In genomic region chr2:122575470-122575869, GRCm38 (mm10) we compare ENCODE assay signal across 8 mouse cellular contexts. TPM values are rescaled to one million over a fixed set of nuclear protein-coding genes. Genes with fewer than 3 reads are reported as not detected.
DNase-seq lines count a peak whose midpoint lies in the region; ATAC-seq and TF ChIP-seq lines count a peak whose summit lies in the region.
"Had no signal": no experiment of that assay in that cellular context is flagged by ENCODE, and none has a peak within 500 bp of the region (broad histone marks: within the 10 kb centered on the region; RNA-seq: fewer than 3 reads in every experiment).

No protein-coding gene starts in this region.

- no peaks in the 10 kb centered on the region for H3K27me3 ChIP-seq in liver, embryonic 14.5 days (ENCODE audit: control insufficient read depth, insufficient read depth, low read length)
- no peaks in the 10 kb centered on the region for H3K27me3 ChIP-seq in liver, embryonic 12.5 days (replicated peaks)
- no peaks in the 10 kb centered on the region for H3K27me3 ChIP-seq in neural tube, embryonic 15.5 days (replicated peaks)
- H3K27me3 ChIP-seq: liver, embryonic 13.5 days had no signal

- no peak for DNase-seq in liver, embryonic 14.5 days (ENCODE audit: low read depth in 3 of 3, low spot score in 3 of 3)
- DNase-seq in cerebellum, postnatal 25 days = peak; percentile 54 to 60
- DNase-seq in heart, postnatal 14 days = peak; percentile 43 to 62
- DNase-seq in skeletal muscle tissue, adult 2 months (ENCODE audit: low read depth, low spot score) = peak; percentile 72
- DNase-seq in spleen, adult 18-20 months = no peak
- DNase-seq: liver, embryonic 13.5 days had no signal

- no peak overlapping the region for H3K27ac ChIP-seq in liver, embryonic 14.5 days
- no peak overlapping the region for H3K27ac ChIP-seq in liver, embryonic 12.5 days
- H3K27ac ChIP-seq in neural tube, embryonic 15.5 days (replicated peaks) = no peak overlapping the region
- H3K27ac ChIP-seq: liver, embryonic 13.5 days had no signal

- 61% methylated on average over 11 of the region's 11 CpGs for WGBS in liver, embryonic 14.5 days (ENCODE audit: insufficient replicate concordance)
- WGBS in liver, embryonic 12.5 days (ENCODE audit: insufficient replicate concordance) = 58% methylated on average over 11 of the region's 11 CpGs
- WGBS in neural tube, embryonic 15.5 days = 75% methylated on average over 11 of the region's 11 CpGs

- no peak for TF ChIP-seq CTCF in liver, embryonic 14.5 days (IDR thresholded peaks at IDR 0.05; ENCODE audit: low read depth)

- H3K4me2 ChIP-seq in liver, embryonic 14.5 days (ENCODE audit: low read depth) = no peak overlapping the region
- H3K4me2 ChIP-seq in liver, embryonic 12.5 days = no peak overlapping the region
- no peak overlapping the region for H3K4me2 ChIP-seq in neural tube, embryonic 15.5 days
- H3K4me2 ChIP-seq: liver, embryonic 13.5 days had no signal

- intact Hi-C loops in heart, postnatal 14 days (cut with DNase I) = loop anchor here (5.0 to 10.0 kb wide), 2 partner anchors 179 to 193 kb away; no protein-coding TSS in a partner anchor

- H3K9ac ChIP-seq in liver, embryonic 14.5 days (replicated peaks) = no peak overlapping the region
- H3K9ac ChIP-seq in liver, embryonic 12.5 days = no peak overlapping the region
- H3K9ac ChIP-seq in neural tube, embryonic 15.5 days (replicated peaks) = no peak overlapping the region
- H3K9ac ChIP-seq: liver, embryonic 13.5 days had no signal

- no peaks in the 10 kb centered on the region for H3K36me3 ChIP-seq in liver, embryonic 14.5 days (replicated peaks; ENCODE audit: control insufficient read depth, insufficient read depth, low read depth)
- H3K36me3 ChIP-seq in liver, embryonic 12.5 days = no peaks in the 10 kb centered on the region
- H3K36me3 ChIP-seq in neural tube, embryonic 15.5 days = no peaks in the 10 kb centered on the region
- H3K36me3 ChIP-seq: liver, embryonic 13.5 days had no signal

- TF ChIP-seq EP300 in liver, embryonic 14.5 days (IDR thresholded peaks at IDR 0.05; ENCODE audit: low read depth) = no peak

- no peak overlapping the region for H3K4me3 ChIP-seq in liver, embryonic 14.5 days (ENCODE audit: insufficient read depth in 1 of 2, low read depth in 2 of 2, low read length in 2 of 2)
- H3K4me3 ChIP-seq in liver, embryonic 12.5 days = no peak overlapping the region
- no peak overlapping the region for H3K4me3 ChIP-seq in neural tube, embryonic 15.5 days (replicated peaks)
- H3K4me3 ChIP-seq: liver, embryonic 13.5 days had no signal

- H3K4me1 ChIP-seq in liver, embryonic 14.5 days (replicated peaks; ENCODE audit: control insufficient read depth in 2 of 2, insufficient read depth in 2 of 2, low read length in 1 of 2) = no peaks in the 10 kb centered on the region
- H3K4me1 ChIP-seq in liver, embryonic 12.5 days = no peaks in the 10 kb centered on the region
- H3K4me1 ChIP-seq in neural tube, embryonic 15.5 days = no peaks in the 10 kb centered on the region
- H3K4me1 ChIP-seq: liver, embryonic 13.5 days had no signal

- 0 out of 2 replicates have a peak, but pooled peaks have one; percentile 15 for ATAC-seq in liver, embryonic 14.5 days (ENCODE audit: insufficient read depth)
- no peak for ATAC-seq in liver, embryonic 12.5 days
- ATAC-seq in neural tube, embryonic 15.5 days (ENCODE audit: low FRiP score) = no peak

- no peaks in the 10 kb centered on the region for H3K9me3 ChIP-seq in liver, embryonic 14.5 days (ENCODE audit: control insufficient read depth, low read length)
- H3K9me3 ChIP-seq in liver, embryonic 12.5 days (replicated peaks) = no peaks in the 10 kb centered on the region
- H3K9me3 ChIP-seq in neural tube, embryonic 15.5 days (replicated peaks) = no peaks in the 10 kb centered on the region
- H3K9me3 ChIP-seq: liver, embryonic 13.5 days had no signal

RNA-seq across cellular contexts. Expression of gene Gatm, which starts 35.6 kb away (rescaled TPM):
- polyA plus RNA-seq in liver, embryonic 14.5 days (2012; rRNA removed) = 8.6 and 14.1 TPM in 2 replicates
- 24.8 and 27.6 TPM in 2 replicates for polyA plus RNA-seq in liver, embryonic 14.5 days (2014; fragmentation: Nextera tagmentation; extraction: Ambion mirVana)
- polyA plus RNA-seq in liver, embryonic 12.5 days (2016; fragmentation: Nextera tagmentation; extraction: Ambion mirVana) = 19.3 and 19.9 TPM in 2 replicates
- total RNA-seq in heart, postnatal 14 days (2021) = 1 to 10 TPM; 5.3 to 6.3 TPM
- polyA plus RNA-seq in neural tube, embryonic 15.5 days (2015; fragmentation: Nextera tagmentation; extraction: Ambion mirVana) = 41.3 and 45.0 TPM in 2 replicates

Comparison
In these comparisons a context has a peak if more than half of its experiments do, and no peak if none do; other contexts are left out.
1. DNase-seq: peak in cerebellum, postnatal 25 days (2 of 2), heart, postnatal 14 days (2 of 2) and skeletal muscle tissue, adult 2 months (single experiment); none in liver, embryonic 14.5 days (0 of 3) and spleen, adult 18-20 months (0 of 2).